Mouse (Mus musculus) cerebellum, adult 18-20 months (tissue): ENCODE results near the gene Pepd.

Experiments
- DNase-seq, 2 experiments: peaks; one replicate each; pipeline ENCODE4 v3.0.0; 2021

The Pepd gene

GRCm38 (mm10) chr7:34985216-34985615 lies 73.0 kb downstream of the Pepd start:
- DNase-seq = no peak

GRCm38 (mm10) chr7:34985646-34986045 lies 73.5 kb downstream of the Pepd start:
- no peak for DNase-seq

GRCm38 (mm10) chr7:34986575-34987150 lies 74.5 kb downstream of the Pepd start:
- DNase-seq = no peak

- DNase-seq = no peak
Measured at GRCm38 (mm10) chr7:34987258-34987657, 75.1 kb downstream of the Pepd start.

- DNase-seq = no peak
Measured at GRCm38 (mm10) chr7:34988488-34988887, 76.3 kb downstream of the Pepd start.

- no peak for DNase-seq
Measured at GRCm38 (mm10) chr7:34991731-34992246, 79.6 kb downstream of the Pepd start.

GRCm38 (mm10) chr7:34992766-34993165 lies 80.6 kb downstream of the Pepd start:
- DNase-seq = no peak

- DNase-seq = no peak
Measured at GRCm38 (mm10) chr7:34995872-34996662, 83.9 kb downstream of the Pepd start.

- peak in 1 of 2 experiments; percentile 30 for DNase-seq
Measured at GRCm38 (mm10) chr7:35000839-35001238, 88.7 kb downstream of the Pepd start.

- DNase-seq = no peak
Measured at GRCm38 (mm10) chr7:35003171-35003737, 91.1 kb downstream of the Pepd start.

- DNase-seq = no peak
Measured at GRCm38 (mm10) chr7:35006661-35007060, 94.5 kb downstream of the Pepd start.

- no peak for DNase-seq
Measured at GRCm38 (mm10) chr7:35013228-35013627, 101.0 kb downstream of the Pepd start.

- no peak for DNase-seq
Measured at GRCm38 (mm10) chr7:35015252-35015651, 103.1 kb downstream of the Pepd start.

- DNase-seq = no peak
Measured at GRCm38 (mm10) chr7:35021365-35021764, 109.2 kb downstream of the Pepd start.

- no peak for DNase-seq
Measured at GRCm38 (mm10) chr7:35023251-35023650, 111.1 kb downstream of the Pepd start.

GRCm38 (mm10) chr7:35024426-35024825 lies 112.2 kb downstream of the Pepd start:
- DNase-seq = no peak

GRCm38 (mm10) chr7:35025409-35026275 lies 113.5 kb downstream of the Pepd start:
- peak; percentile 73 to 83 for DNase-seq

- DNase-seq = no peak
Measured at GRCm38 (mm10) chr7:35026276-35026630, 114.1 kb downstream of the Pepd start.

GRCm38 (mm10) chr7:35026838-35027291 lies 114.7 kb downstream of the Pepd start:
- DNase-seq = no peak

GRCm38 (mm10) chr7:35027801-35028420 lies 115.7 kb downstream of the Pepd start:
- DNase-seq = no peak

GRCm38 (mm10) chr7:35028559-35028958 lies 116.4 kb downstream of the Pepd start:
- no peak for DNase-seq

GRCm38 (mm10) chr7:35029228-35029627 lies 117.0 kb downstream of the Pepd start:
- DNase-seq = no peak
